Mouse (Mus musculus) MEL (cell line): ENCODE data around the gene Fermt3. TPM values are rescaled to one million over a fixed set of nuclear protein-coding genes. Genes with fewer than 3 reads are reported as not detected.

ENCODE experiments used
- DNase-seq: peaks from one replicate; pipeline ENCODE4 v3.0.0; 2011; ENCODE audit warnings: low read depth, low spot score
- H3K27ac ChIP-seq: 2 replicates; pipeline ENCODE4 v1.5.1; 2012; ENCODE audit warnings: low read depth, mild to moderate bottlenecking, control low read depth, low read length, moderate library complexity; ENCODE audit not compliant: control insufficient read depth
- H3K27me3 ChIP-seq, 2 experiments: fragments of 150-350 bp in 1 of 2; sonication (generic) in 1 of 2; 2 replicates each; pipeline ENCODE4 v1.6.1; 2012; ENCODE audit warnings: low read length in 2 of 2, mild to moderate bottlenecking in 2 of 2, improper control_type of control experiment in 1 of 2, moderate library complexity in 1 of 2; ENCODE audit not compliant: insufficient read depth in 2 of 2, control insufficient read depth in 1 of 2
- H3K36me3 ChIP-seq, 2 experiments: 2 replicates each; pipeline ENCODE4 v1.6.1; 2012 to 2014; ENCODE audit warnings: low read length in 2 of 2, improper control_type of control experiment in 1 of 2, inconsistent platforms in 1 of 2, mild to moderate bottlenecking in 1 of 2; ENCODE audit not compliant: insufficient read depth in 2 of 2, control insufficient read depth in 1 of 2
- H3K4me1 ChIP-seq, 2 experiments: fragments of 150-350 bp in 1 of 2; sonication (generic) in 1 of 2; 2 replicates each; pipeline ENCODE4 v1.6.1; 2012; ENCODE audit warnings: low read length in 2 of 2, improper control_type of control experiment in 1 of 2, mild to moderate bottlenecking in 1 of 2; ENCODE audit not compliant: insufficient read depth in 2 of 2, control insufficient read depth in 1 of 2
- H3K4me3 ChIP-seq, 2 experiments: fragments of 150-350 bp in 1 of 2; sonication (generic) in 1 of 2; 2 replicates each; pipeline ENCODE4 v1.5.1; 2012; ENCODE audit warnings: low read depth in 2 of 2, low read length in 2 of 2, mild to moderate bottlenecking in 2 of 2, moderate library complexity in 2 of 2, control low read depth in 1 of 2, improper control_type of control experiment in 1 of 2; ENCODE audit not compliant: control insufficient read depth in 1 of 2, insufficient read depth in 1 of 2
- H3K79me2 ChIP-seq: 2 replicates; pipeline ENCODE4 v1.6.1; 2012; ENCODE audit warnings: mild to moderate bottlenecking, low read length, moderate library complexity; ENCODE audit not compliant: control insufficient read depth, poor library complexity, insufficient read depth
- H3K9ac ChIP-seq: 2 replicates; pipeline ENCODE4 v1.6.1; 2012; ENCODE audit warnings: low read depth, mild to moderate bottlenecking, control low read depth, low read length, moderate library complexity; ENCODE audit not compliant: control insufficient read depth, poor library complexity, severe bottlenecking
- H3K9me3 ChIP-seq: fragments of 150-350 bp; sonication (generic); replicated peaks from 2 replicates; pipeline ENCODE4 v1.6.1; 2012; ENCODE audit warnings: mild to moderate bottlenecking, low read length, improper control_type of control experiment, moderate library complexity; ENCODE audit not compliant: insufficient read depth
- BHLHE40 ChIP-seq: IDR thresholded peaks from 2 replicates; pipeline ENCODE4 v1.6.1; 2012; ENCODE audit warnings: low read depth, mild to moderate bottlenecking, inconsistent platforms, low read length, improper control_type of control experiment, borderline replicate concordance
- CTCF ChIP-seq, 3 experiments: IDR thresholded peaks in 2 of 3; conservative IDR thresholded peaks in 1 of 3; 2 replicates each; pipeline ENCODE4 v1.5.1; 2011 to 2012; ENCODE audit warnings: low read length in 3 of 3, low read depth in 2 of 3, mild to moderate bottlenecking in 2 of 3, improper control_type of control experiment in 1 of 3, inconsistent platforms in 1 of 3, mixed read lengths in 1 of 3, moderate library complexity in 1 of 3; ENCODE audit not compliant: control insufficient read depth in 1 of 3, insufficient read depth in 1 of 3, poor library complexity in 1 of 3, severe bottlenecking in 1 of 3
- E2F4 ChIP-seq: IDR thresholded peaks from 2 replicates; pipeline ENCODE4 v1.6.1; 2011; ENCODE audit warnings: low read depth, low read length, improper control_type of control experiment, borderline replicate concordance
- ELF1 ChIP-seq: IDR thresholded peaks from 2 replicates; pipeline ENCODE4 v1.6.1; 2014; ENCODE audit warnings: low read depth, mild to moderate bottlenecking, inconsistent platforms, low read length, improper control_type of control experiment, moderate library complexity
- EP300 ChIP-seq, 2 experiments: IDR thresholded peaks; 2 replicates each; pipeline ENCODE4 v1.6.1; 2011; ENCODE audit warnings: improper control_type of control experiment in 2 of 2, low read length in 2 of 2, low read depth in 1 of 2, mild to moderate bottlenecking in 1 of 2
- ETS1 ChIP-seq: IDR thresholded peaks from 2 replicates; pipeline ENCODE4 v1.6.1; 2012; ENCODE audit warnings: low read depth, mild to moderate bottlenecking, inconsistent platforms, low read length, improper control_type of control experiment, moderate library complexity
- GABPA ChIP-seq: IDR thresholded peaks from 2 replicates; pipeline ENCODE4 v1.6.1; 2012; ENCODE audit warnings: low read depth, mild to moderate bottlenecking, inconsistent platforms, low read length, improper control_type of control experiment, moderate library complexity
- GATA1 ChIP-seq: IDR thresholded peaks from 2 replicates; pipeline ENCODE4 v1.6.1; 2011; ENCODE audit warnings: low read depth, low read length, improper control_type of control experiment
- HCFC1 ChIP-seq: IDR thresholded peaks from 2 replicates; pipeline ENCODE4 v1.6.1; 2012; ENCODE audit warnings: low read depth, mild to moderate bottlenecking, inconsistent platforms, low read length, improper control_type of control experiment, moderate library complexity
- KAT2A ChIP-seq: conservative IDR thresholded peaks from 2 replicates; pipeline ENCODE4 v1.6.1; 2012; ENCODE audit warnings: low read depth, low read length, improper control_type of control experiment, inconsistent platforms
- MAX ChIP-seq: IDR thresholded peaks from 2 replicates; pipeline ENCODE4 v1.6.1; 2011; ENCODE audit warnings: low read length, improper control_type of control experiment
- MAZ ChIP-seq: IDR thresholded peaks from 2 replicates; pipeline ENCODE4 v1.6.1; 2012; ENCODE audit warnings: low read depth, mild to moderate bottlenecking, inconsistent platforms, low read length, improper control_type of control experiment
- MEF2A ChIP-seq: IDR thresholded peaks from 2 replicates; pipeline ENCODE4 v1.6.1; 2014; ENCODE audit warnings: low read depth, mild to moderate bottlenecking, inconsistent platforms, low read length, improper control_type of control experiment; ENCODE audit not compliant: poor library complexity, insufficient replicate concordance, severe bottlenecking; ENCODE audit errors: extremely low read depth
- MXI1 ChIP-seq: IDR thresholded peaks from 2 replicates; pipeline ENCODE4 v1.6.1; 2011; ENCODE audit warnings: mild to moderate bottlenecking, low read depth, low read length, improper control_type of control experiment
- MYC ChIP-seq: IDR thresholded peaks from 2 replicates; pipeline ENCODE4 v1.6.1; 2011; ENCODE audit warnings: low read depth, mild to moderate bottlenecking, low read length, improper control_type of control experiment, moderate library complexity
- NELFE ChIP-seq: IDR thresholded peaks from 2 replicates; pipeline ENCODE4 v1.6.1; 2011; ENCODE audit warnings: low read depth, low read length, improper control_type of control experiment
- POLR2A ChIP-seq, 2 experiments: IDR thresholded peaks; 2 replicates each; pipeline ENCODE4 v1.6.1; 2011 to 2012; ENCODE audit warnings: low read length in 2 of 2, mild to moderate bottlenecking in 2 of 2, control low read depth in 1 of 2, improper control_type of control experiment in 1 of 2, low read depth in 1 of 2, moderate library complexity in 1 of 2; ENCODE audit not compliant: control insufficient read depth in 1 of 2, insufficient read depth in 1 of 2, poor library complexity in 1 of 2
- POLR2AphosphoS2 ChIP-seq: IDR thresholded peaks from 2 replicates; pipeline ENCODE4 v1.6.1; 2011; ENCODE audit warnings: low read length, improper control_type of control experiment
- POLR2AphosphoS5 ChIP-seq: IDR thresholded peaks from 2 replicates; pipeline ENCODE4 v1.6.1; 2012; ENCODE audit warnings: low read depth, borderline replicate concordance, mild to moderate bottlenecking, inconsistent platforms, low read length, moderate library complexity, mixed read lengths
- RAD21 ChIP-seq: IDR thresholded peaks from 2 replicates; pipeline ENCODE4 v1.6.1; 2011; ENCODE audit warnings: mild to moderate bottlenecking, low read depth, low read length, improper control_type of control experiment
- RCOR1 ChIP-seq: IDR thresholded peaks from 2 replicates; pipeline ENCODE4 v1.6.1; 2012; ENCODE audit warnings: low read depth, mild to moderate bottlenecking, inconsistent platforms, low read length, improper control_type of control experiment
- SMC3 ChIP-seq: IDR thresholded peaks from 2 replicates; pipeline ENCODE4 v1.6.1; 2011; ENCODE audit warnings: low read depth, low read length, improper control_type of control experiment
- TAL1 ChIP-seq: IDR thresholded peaks from 2 replicates; pipeline ENCODE4 v1.6.1; 2012; ENCODE audit warnings: mild to moderate bottlenecking, inconsistent platforms, low read length, moderate library complexity, mixed read lengths
- TBP ChIP-seq: IDR thresholded peaks from 2 replicates; pipeline ENCODE4 v1.8.0; 2011; ENCODE audit warnings: low read depth, low read length, improper control_type of control experiment
- UBTF ChIP-seq: IDR thresholded peaks from 2 replicates; pipeline ENCODE4 v1.6.1; 2012; ENCODE audit warnings: low read depth, mild to moderate bottlenecking, inconsistent platforms, low read length, improper control_type of control experiment, moderate library complexity, borderline replicate concordance; ENCODE audit not compliant: insufficient read depth
- USF1 ChIP-seq: IDR thresholded peaks from 2 replicates; pipeline ENCODE4 v1.6.1; 2014; ENCODE audit warnings: low read depth, mild to moderate bottlenecking, inconsistent platforms, low read length, improper control_type of control experiment, moderate library complexity
- USF2 ChIP-seq, 2 experiments: IDR thresholded peaks; 2 replicates each; pipeline ENCODE4 v1.6.1; 2011 to 2012; ENCODE audit warnings: improper control_type of control experiment in 2 of 2, low read length in 2 of 2, borderline replicate concordance in 1 of 2, inconsistent platforms in 1 of 2, low read depth in 1 of 2, mild to moderate bottlenecking in 1 of 2; ENCODE audit not compliant: insufficient read depth in 1 of 2
- ZMIZ1 ChIP-seq: IDR thresholded peaks from 2 replicates; pipeline ENCODE4 v1.6.1; 2012; ENCODE audit warnings: low read depth, mild to moderate bottlenecking, inconsistent platforms, low read length, improper control_type of control experiment, moderate library complexity
- ZNF384 ChIP-seq: IDR thresholded peaks from 2 replicates; pipeline ENCODE4 v1.6.1; 2012; ENCODE audit warnings: low read depth, mild to moderate bottlenecking, inconsistent platforms, low read length, improper control_type of control experiment
- polyA plus RNA-seq, 2 experiments: library from polyadenylated mRNA; stranded (reverse) in 1 of 2; unstranded in 1 of 2; fragments of >175 nt in 1 of 2; fragments of >200 nt in 1 of 2; gene quantifications; 2 replicates each; pipeline versions ENCODE4 v1.2.1 to v1.2.4; 2012; ENCODE audit warnings: low replicate concordance in 2 of 2, low read depth in 1 of 2; ENCODE audit not compliant: insufficient read length in 2 of 2, insufficient read depth in 1 of 2, missing spikeins in 1 of 2
- total RNA-seq: library from RNA; depleted of rRNA; stranded (reverse); fragments of 300-350 nt; gene quantifications from 2 replicates; pipeline ENCODE4 v1.2.3, GENCODE M21; 2012

Fermt3 gene
- total and polyA plus RNA-seq, 3 experiments, result 244 to 329 (median 327) TPM

GRCm38 (mm10) chr19:6997721-6998290, 21.5 kb downstream of the Fermt3 start:
- Histone ChIP-seq H3K9ac (no peak overlapping the region), H3K4me3 (no peak overlapping the region), H3K27me3 (no peaks in the 10 kb centered on the region), H3K4me1 (peaks cover 0 to 18% of the 10 kb centered on the region in 2 experiments; a peak in 3 of 4 replicates), H3K36me3 (peaks cover 0 to 11% of the 10 kb centered on the region in 2 experiments; a peak in 2 of 4 replicates), H3K27ac (no peak overlapping the region), H3K79me2 (peaks cover 2% of the 10 kb centered on the region; the same call in 1 of the 2 replicates), H3K9me3 (no peaks in the 10 kb centered on the region)
- TF ChIP-seq POLR2A (IDR thresholded peaks at IDR 0.05; ENCODE audit: control insufficient read depth in 1 of 2, insufficient read depth in 1 of 2, low read depth in 1 of 2, low read length in 2 of 2, poor library complexity in 1 of 2) (peak in 1 of 2 experiments; percentile 32; a peak in 2 of 4 replicates), POLR2AphosphoS2 (0 out of 2 replicates have a peak, but pooled peaks have one; percentile 69), ETS1 (no peak), UBTF (no peak)
- no peak for DNase-seq

- Histone ChIP-seq H3K27me3 (no peaks in the 10 kb centered on the region), H3K79me2 (peaks cover 4% of the 10 kb centered on the region; the same call in 1 of the 2 replicates), H3K27ac (peak within 1 kb of the TSS; percentile 45), H3K9ac (peak within 1 kb of the TSS; percentile 78), H3K4me1 (peaks cover 2 to 22% of the 10 kb centered on the region in 2 experiments; a peak in 3 of 4 replicates), H3K36me3 (peaks cover 2 to 3% of the 10 kb centered on the region in 2 experiments; a peak in 1 of 4 replicates), H3K9me3 (no peaks in the 10 kb centered on the region), H3K4me3 (peak within 1 kb of the TSS; percentile 63 to 89)
- DNase-seq, result peak; percentile 94
- TF ChIP-seq ZNF384 (no peak), MAZ (peak; percentile 20; the same call in 1 of the 2 replicates), NELFE (peak; percentile 61), POLR2AphosphoS2 (peak; percentile 58; the same call in 1 of the 2 replicates), USF1 (no peak), E2F4 (no peak), MYC (no peak), MXI1 (peak; percentile 58), GABPA (no peak), TAL1 (no peak), EP300 (IDR thresholded peaks at IDR 0.05; ENCODE audit: low read depth in 1 of 2, low read length in 2 of 2) (no peak), POLR2AphosphoS5 (no peak), MAX (0 out of 2 replicates have a peak, but pooled peaks have one; percentile 16), GATA1 (no peak), USF2 (IDR thresholded peaks at IDR 0.05; ENCODE audit: borderline replicate concordance in 1 of 2, insufficient read depth in 1 of 2, low read depth in 1 of 2, low read length in 2 of 2) (no peak), TBP (no peak), ELF1 (peak; percentile 71), BHLHE40 (no peak), SMC3 (no peak), KAT2A (no peak), RCOR1 (no peak), CTCF (IDR thresholded peaks at IDR 0.05 in 2 of 3, conservative IDR thresholded peaks at IDR 0.05 in 1 of 3; ENCODE audit: control insufficient read depth in 1 of 3, insufficient read depth in 1 of 3, low read depth in 2 of 3, low read length in 3 of 3, poor library complexity in 1 of 3, severe bottlenecking in 1 of 3) (no peak), HCFC1 (peak; percentile 65; the same call in 1 of the 2 replicates), RAD21 (no peak), MEF2A (no peak), POLR2A (IDR thresholded peaks at IDR 0.05; ENCODE audit: control insufficient read depth in 1 of 2, insufficient read depth in 1 of 2, low read depth in 1 of 2, low read length in 2 of 2, poor library complexity in 1 of 2) (peak; percentile 59 to 68; a peak in 3 of 4 replicates), UBTF (no peak), ZMIZ1 (no peak)
These were observed 23.3 kb downstream of the Fermt3 start, which contains the start of the genes Nudt22 and Trpt1 for GRCm38 (mm10) chr19:6996006-6996405. Nudt22 (minus strand) TSS chr19:6996117. Trpt1 (plus strand) TSS chr19:6996131.
